Mouse (Mus musculus): ENCODE results near the gene Cdc42ep2.

DNA sequence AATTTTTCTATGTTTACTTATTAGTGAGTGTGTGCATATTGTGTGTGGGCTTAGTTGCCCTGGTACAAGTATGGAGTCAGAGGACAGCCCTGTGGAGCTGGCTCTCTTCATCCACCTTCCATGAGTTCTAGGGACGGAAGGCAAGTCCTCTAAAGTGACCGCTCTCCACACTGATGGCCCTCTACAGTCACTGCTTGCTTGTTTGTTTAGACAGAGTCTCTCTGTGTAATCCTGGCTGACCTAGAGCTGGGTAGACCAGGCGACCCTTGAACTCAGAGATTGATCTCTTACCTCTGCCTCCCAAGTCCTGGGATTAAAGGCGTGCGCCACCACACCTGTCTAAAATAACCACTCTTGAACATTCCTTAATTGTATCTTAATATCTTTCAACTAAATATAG lies 32.8 kb upstream of the Cdc42ep2 start:
- TF ChIP-seq CTCF (IDR thresholded peaks at IDR 0.05; ENCODE audit: insufficient read depth, low read length) (no peak), POLR2A (IDR thresholded peaks at IDR 0.05; ENCODE audit: borderline replicate concordance, extremely low read depth, low read depth, low read length) (no peak)

Measured in lung, adult 2 months (tissue).